Mouse (Mus musculus) hindbrain, embryonic 13.5 days (tissue): ENCODE measurements around the gene Stra6. TPM values are rescaled to one million over a fixed set of nuclear protein-coding genes. Genes with fewer than 3 reads are reported as not detected.

Source experiments
- ATAC-seq: fragments of 200-750 bp; cut with Nextera tagmentation; 2 replicates; pipeline ENCODE4 v1.8.0; 2017; ENCODE audit warnings: moderate TSS enrichment; ENCODE audit not compliant: low FRiP score
- H3K27ac ChIP-seq: fragments of 300-500 bp; sonication (generic); 2 replicates; pipeline ENCODE4 v1.5.1; 2015; ENCODE audit warnings: inconsistent platforms, mild to moderate bottlenecking, moderate library complexity
- H3K27me3 ChIP-seq: fragments of 300-500 bp; sonication (generic); 2 replicates; pipeline ENCODE4 v1.6.1; 2015; ENCODE audit warnings: mild to moderate bottlenecking, inconsistent platforms
- H3K36me3 ChIP-seq: fragments of 300-500 bp; sonication (generic); 2 replicates; pipeline ENCODE4 v1.6.1; 2015; ENCODE audit warnings: mild to moderate bottlenecking, inconsistent platforms
- H3K4me1 ChIP-seq: fragments of 300-500 bp; sonication (generic); replicated peaks from 2 replicates; pipeline ENCODE4 v1.6.1; 2015; ENCODE audit warnings: inconsistent platforms
- H3K4me2 ChIP-seq: fragments of 300-500 bp; sonication (generic); 2 replicates; pipeline ENCODE4 v1.6.1; 2015; ENCODE audit warnings: inconsistent platforms, mild to moderate bottlenecking, moderate library complexity
- H3K4me3 ChIP-seq: fragments of 300-500 bp; sonication (generic); 2 replicates; pipeline ENCODE4 v1.5.1; 2015; ENCODE audit warnings: mild to moderate bottlenecking, inconsistent platforms
- H3K9ac ChIP-seq: fragments of 300-500 bp; sonication (generic); 2 replicates; pipeline ENCODE4 v1.6.1; 2015; ENCODE audit warnings: mild to moderate bottlenecking, inconsistent platforms
- H3K9me3 ChIP-seq: fragments of 300-500 bp; sonication (generic); 2 replicates; pipeline ENCODE4 v1.6.1; 2016; ENCODE audit warnings: inconsistent platforms
- WGBS: fragments of 180-500 bp; shearing (Covaris S2); methylation state at CpG from one replicate; pipeline ENCODE4 v1.1.7; 2015; 5-methylcytosine and 5-hydroxymethylcytosine counted together
- polyA plus RNA-seq: library from polyadenylated mRNA; unstranded; fragments of >200 nt; fragmentation: Nextera tagmentation; extraction: Ambion mirVana; gene quantifications from 2 replicates; pipeline ENCODE4 v1.2.1, GENCODE M21; 2015

The Stra6 gene
- polyA plus RNA-seq, 1 experiment from 2014 or later = 20.1 TPM

GRCm38 (mm10) chr9:58196610-58197567, 133.3 kb downstream of the Stra6 start:
- H3K9ac ChIP-seq = peak overlapping the region; percentile 66
- peaks cover 81% of the 10 kb centered on the region for H3K27me3 ChIP-seq
- ATAC-seq = no peak
- H3K4me1 ChIP-seq = peaks cover 61% of the 10 kb centered on the region
- no peaks in the 10 kb centered on the region for H3K36me3 ChIP-seq
- H3K4me2 ChIP-seq = peak overlapping the region; percentile 58
- WGBS = 2% methylated on average over 46 of the region's 46 CpGs
- no peaks in the 10 kb centered on the region for H3K9me3 ChIP-seq
- peak overlapping the region; percentile 34 for H3K4me3 ChIP-seq
- H3K27ac ChIP-seq = 0 out of 2 replicates have a peak overlapping the region, but pooled peaks have one; percentile 2

- ATAC-seq = peak; percentile 18
- Histone ChIP-seq H3K4me3 (peak overlapping the region; percentile 34), H3K27me3 (peaks cover 93% of the 10 kb centered on the region), H3K27ac (peak overlapping the region; percentile 60), H3K4me1 (peaks cover 73% of the 10 kb centered on the region), H3K36me3 (no peaks in the 10 kb centered on the region), H3K4me2 (peak overlapping the region; percentile 58), H3K9ac (peak overlapping the region; percentile 66), H3K9me3 (no peaks in the 10 kb centered on the region)
- WGBS = under 1% methylated on average over 58 of the region's 58 CpGs
These were observed 134.5 kb downstream of the Stra6 start for GRCm38 (mm10) chr9:58197781-58198701.

GRCm38 (mm10) chr9:58198801-58199371, 135.3 kb downstream of the Stra6 start:
- ATAC-seq = no peak
- Histone ChIP-seq H3K4me3 (peak overlapping the region; percentile 34), H3K9me3 (no peaks in the 10 kb centered on the region), H3K27ac (peak overlapping the region; percentile 60; the same call in 1 of the 2 replicates), H3K27me3 (peaks cover 100% of the 10 kb centered on the region), H3K9ac (peak overlapping the region; percentile 66), H3K4me2 (peak overlapping the region; percentile 58), H3K36me3 (no peaks in the 10 kb centered on the region), H3K4me1 (peaks cover 81% of the 10 kb centered on the region)
- under 1% methylated on average over 38 of the region's 38 CpGs for WGBS

GRCm38 (mm10) chr9:58199381-58200269, 136.0 kb downstream of the Stra6 start:
- Histone ChIP-seq H3K4me3 (peak overlapping the region; percentile 34), H3K27me3 (peaks cover 97% of the 10 kb centered on the region), H3K9me3 (no peaks in the 10 kb centered on the region), H3K4me2 (peak overlapping the region; percentile 58), H3K9ac (peak overlapping the region; percentile 66), H3K27ac (peak overlapping the region; percentile 69), H3K4me1 (peaks cover 83% of the 10 kb centered on the region), H3K36me3 (no peaks in the 10 kb centered on the region)
- under 1% methylated on average over 41 of the region's 41 CpGs for WGBS
- no peak for ATAC-seq

GRCm38 (mm10) chr9:58200270-58201090, 136.9 kb downstream of the Stra6 start:
- no peak for ATAC-seq
- no peaks in the 10 kb centered on the region for H3K9me3 ChIP-seq
- H3K4me2 ChIP-seq = peak overlapping the region; percentile 58
- H3K36me3 ChIP-seq = no peaks in the 10 kb centered on the region
- H3K4me1 ChIP-seq = peaks cover 83% of the 10 kb centered on the region
- WGBS = 6% methylated on average over 11 of the region's 11 CpGs
- peak overlapping the region; percentile 34 for H3K4me3 ChIP-seq
- peak overlapping the region; percentile 69 for H3K27ac ChIP-seq
- peaks cover 97% of the 10 kb centered on the region for H3K27me3 ChIP-seq
- H3K9ac ChIP-seq = peak overlapping the region; percentile 66

GRCm38 (mm10) chr9:58201091-58201842, 137.7 kb downstream of the Stra6 start:
- no peak for ATAC-seq
- 1% methylated on average over 24 of the region's 24 CpGs for WGBS
- Histone ChIP-seq H3K9me3 (no peaks in the 10 kb centered on the region), H3K4me2 (peak overlapping the region; percentile 58), H3K9ac (peak overlapping the region; percentile 66), H3K27ac (peak overlapping the region; percentile 77), H3K4me3 (peak overlapping the region; percentile 34), H3K27me3 (peaks cover 95% of the 10 kb centered on the region), H3K36me3 (no peaks in the 10 kb centered on the region), H3K4me1 (peaks cover 81% of the 10 kb centered on the region)

GRCm38 (mm10) chr9:58201861-58202549, 138.4 kb downstream of the Stra6 start:
- WGBS = 1% methylated on average over 37 of the region's 37 CpGs

GRCm38 (mm10) chr9:58202676-58203453, 139.3 kb downstream of the Stra6 start:
- WGBS = 4% methylated on average over 14 of the region's 14 CpGs

More at GRCm38 (mm10) chr9:58201861-58202549, 138.4 kb downstream of the Stra6 start:
- peak overlapping the region; percentile 58 for H3K4me2 ChIP-seq
- peaks cover 73% of the 10 kb centered on the region for H3K4me1 ChIP-seq
- no peak for ATAC-seq
- H3K4me3 ChIP-seq = peak overlapping the region; percentile 34
- peak overlapping the region; percentile 66 for H3K9ac ChIP-seq
- H3K9me3 ChIP-seq = no peaks in the 10 kb centered on the region
- peak overlapping the region; percentile 77 for H3K27ac ChIP-seq
- no peaks in the 10 kb centered on the region for H3K36me3 ChIP-seq
- H3K27me3 ChIP-seq = peaks cover 95% of the 10 kb centered on the region

More at GRCm38 (mm10) chr9:58202676-58203453, 139.3 kb downstream of the Stra6 start:
- Histone ChIP-seq H3K27ac (peak overlapping the region; percentile 77), H3K4me3 (peak overlapping the region; percentile 34), H3K27me3 (peaks cover 92% of the 10 kb centered on the region), H3K4me2 (peak overlapping the region; percentile 58), H3K9me3 (no peaks in the 10 kb centered on the region), H3K36me3 (no peaks in the 10 kb centered on the region), H3K4me1 (peaks cover 65% of the 10 kb centered on the region), H3K9ac (peak overlapping the region; percentile 66; the same call in 1 of the 2 replicates)
- no peak for ATAC-seq
